Mouse (Mus musculus) hematopoietic stem cell, adult 5-6 weeks (primary cell): ENCODE measurements around the gene Tmem132c. TPM values are rescaled to one million over a fixed set of nuclear protein-coding genes. Genes with fewer than 3 reads are reported as not detected.
"Not testable (repeated sequence)": the region's sequence is repeated elsewhere in the genome, so short reads cannot be mapped to it uniquely, and the experiment has no call there.

Source experiments
- ATAC-seq, 2 experiments: fragments of 125-278 bp in 1 of 2; replicated peaks in 1 of 2; 2 replicates each; pipeline ENCODE4 v1.8.0; 2016 to 2017; ENCODE audit warnings: inconsistent platforms in 2 of 2, mild to moderate bottlenecking in 2 of 2, moderate number of reproducible peaks in 2 of 2, low read depth in 1 of 2, moderate TSS enrichment in 1 of 2; ENCODE audit not compliant: low FRiP score in 2 of 2, poor library complexity in 2 of 2, severe bottlenecking in 2 of 2, insufficient read depth in 1 of 2, low TSS enrichment in 1 of 2
- total RNA-seq: library from RNA; stranded (forward); fragments of 172-1452, 232-1000 nt; gene quantifications from 2 replicates; pipeline ENCODE4 v1.2.3, GENCODE M21; 2017

The Tmem132c gene
- total RNA-seq, 1 experiment from 2014 or later, result not detected

DNA sequence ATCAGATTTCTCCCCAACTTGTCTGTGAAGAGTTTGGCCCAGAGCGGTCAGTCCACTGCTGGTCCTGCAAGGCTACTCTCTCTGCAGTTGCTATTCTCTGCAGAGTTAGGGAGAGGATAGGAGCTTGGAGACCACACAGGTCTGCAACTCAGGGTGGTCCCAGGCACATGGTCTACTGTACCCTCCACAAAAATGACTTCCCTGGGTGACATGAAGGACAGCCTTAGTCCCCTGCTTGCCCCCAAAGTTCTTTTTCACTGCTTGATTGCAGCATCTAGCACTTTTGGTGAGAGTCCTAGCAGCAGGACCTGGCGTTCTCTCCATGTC, 69.4 kb downstream of the Tmem132c start:
- no peak for ATAC-seq

- ATAC-seq, result no peak
Observed at GRCm38 (mm10) chr5:127313634-127314033, 72.0 kb downstream of the Tmem132c start.

DNA sequence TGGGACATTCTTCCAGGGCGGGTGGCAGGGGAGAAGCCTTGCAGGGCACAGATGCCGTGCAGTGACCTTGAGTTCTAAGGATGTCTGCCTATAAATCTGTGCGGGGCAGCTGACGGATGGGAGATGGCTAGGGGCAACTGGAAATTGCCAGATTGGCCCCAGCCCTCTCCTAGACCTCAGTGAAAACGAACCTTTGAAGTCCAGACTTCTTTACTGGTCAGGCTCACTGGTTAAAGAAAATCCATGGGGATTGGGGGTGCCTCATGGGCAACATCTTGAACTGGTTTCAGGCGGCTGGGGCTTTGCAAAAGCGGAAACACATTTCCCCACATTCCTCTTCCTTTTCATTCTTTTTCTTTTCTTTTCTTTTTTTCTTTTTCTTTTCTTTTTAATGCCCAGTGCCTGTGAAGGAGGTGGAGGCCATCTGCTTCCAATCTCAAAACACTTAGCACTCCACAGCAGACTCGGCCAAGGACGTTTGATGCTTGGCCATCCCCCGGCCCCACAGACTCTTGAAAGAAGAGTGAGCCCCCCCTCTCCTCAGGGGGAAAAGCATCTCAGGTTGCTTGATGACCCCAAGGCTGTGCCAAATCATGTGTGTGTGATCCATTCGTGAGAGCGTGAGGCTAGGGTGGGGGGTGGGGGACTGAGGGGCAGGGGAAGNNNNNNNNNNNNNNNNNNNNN, 77.6 kb downstream of the Tmem132c start:
- ATAC-seq, result no peak

- ATAC-seq, result no peak
Observed at GRCm38 (mm10) chr5:127324645-127325044, 83.0 kb downstream of the Tmem132c start.

DNA sequence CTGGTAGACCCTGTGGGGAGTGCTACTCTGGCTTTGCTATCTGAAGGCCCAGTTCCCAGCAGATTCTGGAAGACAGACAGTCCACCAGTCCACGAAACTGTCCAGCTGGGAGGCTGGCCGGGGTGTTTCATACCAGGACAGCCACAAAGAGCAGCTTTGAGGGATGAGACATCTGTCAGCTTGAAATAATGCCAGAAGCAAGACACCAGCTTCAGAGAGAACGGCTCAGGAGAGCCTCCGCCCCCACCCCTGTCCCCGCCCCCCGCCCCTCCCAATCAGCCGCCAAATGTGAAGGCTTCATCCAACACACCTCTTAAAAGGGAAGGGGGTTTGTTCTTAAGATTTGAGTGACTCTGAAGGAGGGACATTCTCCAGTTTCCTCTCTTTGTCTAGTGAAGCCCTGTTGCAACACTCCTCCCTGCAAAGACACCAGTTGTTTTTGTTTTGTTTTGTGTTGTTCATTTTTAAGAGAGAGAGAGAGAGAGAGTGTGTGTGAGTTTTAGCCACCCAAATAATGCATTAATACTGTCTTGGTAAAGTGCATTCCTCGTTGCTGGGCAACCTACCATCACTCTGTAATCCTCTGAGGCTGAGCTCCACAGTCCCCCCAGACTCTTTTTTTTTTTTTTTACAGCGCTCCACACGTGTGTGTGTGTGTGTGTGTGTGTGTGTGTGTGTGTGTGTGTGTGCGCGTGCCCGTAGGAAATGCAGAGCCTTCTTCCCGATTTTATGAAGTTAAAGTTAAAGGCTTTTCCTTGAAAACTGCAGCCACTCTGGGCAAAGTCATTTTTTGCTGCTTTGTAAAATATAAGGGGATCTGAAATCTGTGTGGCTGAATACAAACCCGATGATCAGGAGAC, 94.7 kb downstream of the Tmem132c start:
- ATAC-seq, result no peak

GRCm38 (mm10) chr5:127336908-127337265, 95.3 kb downstream of the Tmem132c start:
- ATAC-seq, result no peak

DNA sequence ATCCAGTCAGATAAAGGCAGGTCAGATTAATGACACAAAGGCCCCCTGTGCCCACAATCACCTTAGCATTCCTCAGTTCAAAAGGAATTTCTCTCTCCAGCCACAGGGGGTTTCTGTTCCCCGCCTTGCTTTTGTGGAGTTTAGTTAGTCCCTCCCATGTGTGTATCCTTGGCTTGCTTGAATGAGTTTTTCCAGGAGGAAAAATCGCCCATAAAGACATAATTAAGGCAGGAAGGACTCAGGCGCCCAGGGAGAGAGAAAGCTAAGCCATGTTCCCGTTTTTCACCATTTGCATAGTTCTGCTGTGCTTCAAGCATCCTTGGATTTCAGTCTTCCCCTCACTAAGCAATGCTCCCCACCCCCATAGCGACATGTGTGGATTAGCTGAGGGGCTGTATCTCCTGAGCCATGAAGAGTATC, 97.4 kb downstream of the Tmem132c start:
- no peak for ATAC-seq

GRCm38 (mm10) chr5:127341158-127341557, 99.5 kb downstream of the Tmem132c start:
- ATAC-seq, result 0 out of 4 replicates have a peak, but pooled peaks of 1 of the 2 experiments have one; percentile 32

- ATAC-seq, result no peak
Observed at GRCm38 (mm10) chr5:127344721-127345120, 103.1 kb downstream of the Tmem132c start.

DNA sequence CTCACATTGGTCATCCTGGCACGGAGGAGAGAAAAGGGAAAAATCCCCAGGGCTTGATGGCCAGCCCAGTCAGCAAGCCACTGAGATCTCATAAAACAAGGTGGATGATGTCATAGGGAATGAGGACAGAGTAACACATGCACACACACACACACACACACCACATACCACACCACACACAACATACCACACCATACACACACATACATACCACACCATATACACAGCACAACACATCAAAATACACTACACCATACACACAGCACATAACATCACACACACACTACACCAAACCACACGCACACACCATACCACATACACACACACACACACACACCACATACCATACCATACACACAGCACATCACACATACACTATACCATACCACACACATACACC, 104.8 kb downstream of the Tmem132c start:
- ATAC-seq, result no peak

- ATAC-seq, result no peak
Observed at GRCm38 (mm10) chr5:127347053-127347748, 105.6 kb downstream of the Tmem132c start.

GRCm38 (mm10) chr5:127349221-127350065, 107.8 kb downstream of the Tmem132c start:
- no peak for ATAC-seq

DNA sequence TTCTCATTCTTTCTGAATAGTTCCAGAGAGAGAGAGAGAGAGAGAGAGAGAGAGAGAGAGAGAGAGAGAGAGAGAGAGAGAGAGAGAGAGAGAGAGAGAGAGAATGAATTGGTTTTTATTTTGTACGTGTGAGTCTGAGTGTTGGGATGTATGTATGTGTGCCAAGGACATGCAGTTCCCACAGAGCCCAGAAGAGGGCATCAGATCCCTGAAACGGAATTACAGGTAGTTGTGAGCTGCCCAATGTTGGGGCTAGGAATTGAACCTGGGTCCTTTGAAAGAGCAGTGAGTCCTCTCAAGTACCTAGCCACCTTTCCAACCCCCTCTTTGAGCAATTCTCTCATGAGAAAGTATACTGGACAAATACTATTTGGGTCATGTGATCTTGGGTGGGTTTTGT, 111.4 kb downstream of the Tmem132c start:
- no peak for ATAC-seq

GRCm38 (mm10) chr5:127355836-127356235, 114.2 kb downstream of the Tmem132c start:
- ATAC-seq, result no peak

DNA sequence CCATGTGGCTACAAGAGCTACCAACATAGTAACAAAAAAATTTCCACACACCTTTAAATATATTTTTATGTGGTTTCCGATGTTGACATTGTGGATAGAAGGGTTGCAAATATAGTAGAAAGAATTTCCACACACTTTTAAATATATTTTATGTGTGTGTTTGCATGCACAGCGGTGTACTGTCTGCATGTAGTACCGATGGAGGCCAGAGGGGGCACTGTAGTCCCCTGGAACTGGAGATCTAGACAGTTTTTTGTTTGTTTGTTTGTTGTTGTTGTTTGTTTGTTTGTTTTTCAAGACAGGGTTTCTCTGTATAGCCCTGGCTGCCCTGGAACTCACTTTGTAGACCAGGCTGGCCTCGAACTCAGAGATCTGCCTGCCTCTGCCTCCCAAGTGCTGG, 116.3 kb downstream of the Tmem132c start:
- not testable (repeated sequence) for ATAC-seq

GRCm38 (mm10) chr5:127361145-127361544, 119.5 kb downstream of the Tmem132c start:
- ATAC-seq, result no peak

GRCm38 (mm10) chr5:127365061-127365460, 123.5 kb downstream of the Tmem132c start:
- 0 out of 4 replicates have a peak, but pooled peaks of 1 of the 2 experiments have one; percentile 42 for ATAC-seq
